Mouse (Mus musculus): ENCODE measurements around the gene Usp49. TPM values are rescaled to one million over a fixed set of nuclear protein-coding genes. Genes with fewer than 3 reads are reported as not detected.

The Usp49 gene
- total and polyA plus RNA-seq, 2 experiments from 2014 or later = 4.7 to 18.9 TPM

GRCm38 (mm10) chr17:47682836-47683235 lies 52.3 kb downstream of the Usp49 start:
- peaks cover 68% of the 10 kb centered on the region for H3K36me3 ChIP-seq (ENCODE audit: insufficient read depth)

GRCm38 (mm10) chr17:47687409-47688343 lies 57.2 kb downstream of the Usp49 start:
- peaks cover 22% of the 10 kb centered on the region for H3K36me3 ChIP-seq (ENCODE audit: insufficient read depth)
- H3K27ac ChIP-seq (ENCODE audit: low read depth, low read length) = peak overlapping the region; percentile 90
- no peaks in the 10 kb centered on the region for H3K27me3 ChIP-seq (ENCODE audit: insufficient read depth, low read length)
- H3K9ac ChIP-seq = peak overlapping the region; percentile 78
- peak overlapping the region; percentile 63 for H3K4me3 ChIP-seq (ENCODE audit: low read depth, low read length)
- no peaks in the 10 kb centered on the region for H3K9me3 ChIP-seq (ENCODE audit: low read length)
- TF ChIP-seq CTCF (IDR thresholded peaks at IDR 0.05; ENCODE audit: low read depth) = no peak
- DNase-seq (peak; percentile 98), ATAC-seq (peak; percentile 91)
- peak overlapping the region; percentile 91 for H3K4me2 ChIP-seq (ENCODE audit: low read depth)
- H3K4me1 ChIP-seq (ENCODE audit: insufficient read depth) = 0 out of 2 replicates have a peak, but pooled peaks cover 13% of the 10 kb centered on the region
- 2% methylated on average over 70 of the region's 70 CpGs for WGBS

More at GRCm38 (mm10) chr17:47682836-47683235, 52.3 kb downstream of the Usp49 start:
- ATAC-seq (no peak), DNase-seq (no peak)
- Histone ChIP-seq H3K4me2 (ENCODE audit: low read depth) (no peak overlapping the region), H3K27me3 (ENCODE audit: insufficient read depth, low read length) (no peaks in the 10 kb centered on the region), H3K4me1 (ENCODE audit: insufficient read depth) (0 out of 2 replicates have a peak, but pooled peaks cover 6% of the 10 kb centered on the region), H3K9me3 (ENCODE audit: low read length) (no peaks in the 10 kb centered on the region), H3K4me3 (ENCODE audit: low read depth, low read length) (no peak overlapping the region), H3K9ac (no peak overlapping the region), H3K27ac (ENCODE audit: low read depth, low read length) (no peak overlapping the region)
- WGBS = 88% methylated on average over 4 of the region's 4 CpGs
- TF ChIP-seq CTCF (IDR thresholded peaks at IDR 0.05; ENCODE audit: low read depth) = no peak

- Histone ChIP-seq H3K4me3 (ENCODE audit: low read depth, low read length) (peak within 1 kb of the TSS; percentile 63), H3K4me1 (ENCODE audit: insufficient read depth) (0 out of 2 replicates have a peak, but pooled peaks cover 13% of the 10 kb centered on the region), H3K4me2 (ENCODE audit: low read depth) (peak within 1 kb of the TSS; percentile 91), H3K36me3 (ENCODE audit: insufficient read depth) (peaks cover 16% of the 10 kb centered on the region; the same call in 1 of the 2 replicates), H3K9ac (peak within 1 kb of the TSS; percentile 78), H3K27me3 (ENCODE audit: insufficient read depth, low read length) (no peaks in the 10 kb centered on the region), H3K9me3 (ENCODE audit: low read length) (no peaks in the 10 kb centered on the region), H3K27ac (ENCODE audit: low read depth, low read length) (peak within 1 kb of the TSS; percentile 90)
- no peak for DNase-seq
- no peak for TF ChIP-seq CTCF (IDR thresholded peaks at IDR 0.05; ENCODE audit: low read depth)
- ATAC-seq = no peak
- under 1% methylated on average over 9 of the region's 9 CpGs for WGBS
Observed at GRCm38 (mm10) chr17:47688344-47688607, 57.8 kb downstream of the Usp49 start, which contains the start of gene Tomm6. Gene Tomm6 (minus strand): TSS chr17:47688386.

- Histone ChIP-seq H3K27ac (ENCODE audit: low read depth, low read length) (peak within 1 kb of the TSS; percentile 90), H3K4me3 (ENCODE audit: low read depth, low read length) (peak within 1 kb of the TSS; percentile 63), H3K4me1 (ENCODE audit: insufficient read depth) (0 out of 2 replicates have a peak, but pooled peaks cover 13% of the 10 kb centered on the region), H3K36me3 (ENCODE audit: insufficient read depth) (peaks cover 13% of the 10 kb centered on the region; the same call in 1 of the 2 replicates), H3K27me3 (ENCODE audit: insufficient read depth, low read length) (no peaks in the 10 kb centered on the region), H3K9me3 (ENCODE audit: low read length) (no peaks in the 10 kb centered on the region), H3K9ac (peak within 1 kb of the TSS; percentile 78), H3K4me2 (ENCODE audit: low read depth) (peak within 1 kb of the TSS; percentile 91)
- peak; percentile 41; the same call in 1 of the 2 replicates for TF ChIP-seq CTCF (IDR thresholded peaks at IDR 0.05; ENCODE audit: low read depth)
- 1% methylated on average over 54 of the region's 58 CpGs for WGBS
- ATAC-seq (peak; percentile 78), DNase-seq (peak; percentile 82)
Observed at GRCm38 (mm10) chr17:47688608-47689575, 58.4 kb downstream of the Usp49 start, which contains the start of gene Frs3. Gene Frs3 (plus strand): TSS chr17:47689030.

GRCm38 (mm10) chr17:47689894-47690293 lies 59.4 kb downstream of the Usp49 start:
- no peak for TF ChIP-seq CTCF (IDR thresholded peaks at IDR 0.05; ENCODE audit: low read depth)
- Histone ChIP-seq H3K9me3 (ENCODE audit: low read length) (no peaks in the 10 kb centered on the region), H3K36me3 (ENCODE audit: insufficient read depth) (peaks cover 4% of the 10 kb centered on the region; the same call in 1 of the 2 replicates), H3K4me2 (ENCODE audit: low read depth) (peak overlapping the region; percentile 91), H3K27me3 (ENCODE audit: insufficient read depth, low read length) (no peaks in the 10 kb centered on the region), H3K9ac (no peak overlapping the region; the same call in 1 of the 2 replicates), H3K4me3 (ENCODE audit: low read depth, low read length) (peak overlapping the region; percentile 63; the same call in 1 of the 2 replicates), H3K27ac (ENCODE audit: low read depth, low read length) (no peak overlapping the region), H3K4me1 (ENCODE audit: insufficient read depth) (0 out of 2 replicates have a peak, but pooled peaks cover 13% of the 10 kb centered on the region)
- WGBS = 88% methylated on average over 8 of the region's 8 CpGs
- no peak for DNase-seq
- no peak for ATAC-seq

- WGBS = 87% methylated on average over 3 of the region's 3 CpGs
- Histone ChIP-seq H3K4me3 (ENCODE audit: low read depth, low read length) (no peak overlapping the region), H3K27ac (ENCODE audit: low read depth, low read length) (no peak overlapping the region), H3K9me3 (ENCODE audit: low read length) (no peaks in the 10 kb centered on the region), H3K27me3 (ENCODE audit: insufficient read depth, low read length) (no peaks in the 10 kb centered on the region), H3K9ac (no peak overlapping the region), H3K36me3 (ENCODE audit: insufficient read depth) (no peaks in the 10 kb centered on the region), H3K4me2 (ENCODE audit: low read depth) (no peak overlapping the region), H3K4me1 (ENCODE audit: insufficient read depth) (0 out of 2 replicates have a peak, but pooled peaks cover 13% of the 10 kb centered on the region)
- no peak for ATAC-seq
- DNase-seq = no peak
- no peak for TF ChIP-seq CTCF (IDR thresholded peaks at IDR 0.05; ENCODE audit: low read depth)
Observed at GRCm38 (mm10) chr17:47691650-47692049, 61.2 kb downstream of the Usp49 start.

Data from forebrain, postnatal 0 days (tissue).